Mouse (Mus musculus): Measurements from ENCODE around the gene Olfr576.

Gene Olfr576

DNA sequence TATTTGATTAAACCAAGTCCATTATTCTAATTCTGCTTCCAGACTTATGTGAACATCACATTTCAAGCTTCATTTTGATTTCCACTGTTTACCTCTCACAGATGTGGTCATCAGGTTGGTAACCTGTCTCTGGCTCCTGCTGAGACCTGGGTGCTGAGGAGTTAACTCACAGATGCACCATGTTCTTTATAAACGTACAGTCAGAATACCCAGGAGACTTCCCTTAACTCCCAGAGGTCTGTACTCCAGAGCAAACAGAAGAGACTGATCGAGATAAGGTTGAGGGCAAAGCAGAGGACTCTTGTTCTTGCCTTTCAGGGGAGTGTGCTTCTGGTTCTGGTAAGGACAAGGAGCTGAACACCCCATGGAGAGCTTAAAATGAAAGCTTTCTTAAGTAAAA lies at the start of gene Olfr576:
Olfr576 (plus strand) TSS at position 301 of the 400 bp plus-strand sequence.
- DNase-seq, result no peak

DNA sequence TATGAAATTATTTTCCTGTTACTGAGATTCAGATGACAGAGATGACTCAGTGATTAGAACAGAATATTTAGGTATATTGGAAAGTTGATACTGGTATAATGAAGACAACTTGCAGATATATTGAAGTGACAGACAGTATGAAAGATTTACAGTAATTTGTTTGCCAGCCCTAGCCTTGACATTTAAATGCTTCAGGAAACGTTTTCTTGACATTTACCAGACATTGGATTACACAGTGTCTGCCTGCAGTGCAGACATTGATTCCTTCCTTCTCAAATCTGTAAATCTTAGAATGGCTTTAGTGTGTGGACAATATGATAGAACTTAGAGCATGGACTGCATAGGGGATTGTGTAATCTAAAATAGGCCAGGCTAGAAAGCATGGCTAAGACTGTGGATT lies 47.2 kb upstream of the Olfr576 start:
- no peak for DNase-seq

DNA sequence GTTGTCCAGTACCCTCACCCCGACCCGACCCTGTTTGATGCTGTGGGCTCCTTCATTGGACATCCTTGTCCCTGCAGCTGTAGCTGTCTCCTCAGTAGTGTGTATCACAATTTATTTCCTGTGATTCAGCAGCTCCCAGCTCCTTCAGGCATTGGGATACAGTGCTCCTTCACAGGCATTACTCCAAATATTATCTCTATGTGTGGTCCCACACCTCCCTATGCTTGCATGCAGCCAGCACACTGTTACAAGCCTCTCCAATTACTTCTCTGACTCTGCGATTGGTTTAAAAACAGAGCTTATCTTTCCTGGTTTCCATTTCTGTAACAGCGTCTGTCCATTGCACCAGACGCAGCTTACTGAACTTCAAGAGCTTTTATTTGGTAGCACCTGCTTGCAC lies 46.1 kb upstream of the Olfr576 start:
- no peak for DNase-seq

DNA sequence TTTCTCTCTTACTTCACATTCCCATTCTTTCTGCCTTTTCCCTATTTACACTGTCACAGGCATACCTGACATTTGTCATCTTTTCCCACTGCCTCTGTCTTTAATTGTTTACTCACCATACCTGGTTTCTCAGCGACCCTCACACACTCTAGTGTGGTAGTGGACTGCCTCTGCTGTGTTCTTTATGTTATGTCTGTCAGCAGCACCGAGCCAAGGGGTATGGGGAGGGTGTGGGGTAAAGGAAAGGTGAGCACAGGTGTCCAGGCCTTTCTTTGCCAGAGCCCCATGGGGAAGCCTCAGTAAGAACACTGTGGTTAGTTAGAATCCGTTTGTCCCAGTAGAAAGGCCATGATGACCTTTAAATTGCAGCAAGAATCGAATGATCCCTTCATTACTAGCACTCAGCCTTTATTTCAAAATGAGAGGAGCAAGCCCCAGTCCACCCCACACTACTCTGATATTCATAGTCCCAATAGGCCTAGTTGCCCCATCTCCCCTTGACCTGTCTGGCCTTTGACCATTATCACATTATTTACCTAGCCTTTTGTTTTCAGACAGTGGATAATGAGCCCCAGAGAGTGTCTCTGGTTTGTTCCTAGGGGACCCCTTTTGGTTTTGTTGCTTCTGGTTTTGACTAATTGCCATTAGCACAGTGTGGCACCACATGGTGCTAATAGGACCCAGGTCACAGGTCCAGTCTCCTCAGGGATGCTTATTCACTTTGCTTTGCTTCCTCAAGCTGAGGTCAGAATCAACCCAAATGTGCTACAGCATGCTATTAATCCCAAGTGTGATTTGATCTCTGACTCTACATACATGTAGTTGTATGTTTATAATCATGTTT lies 45.2 kb upstream of the Olfr576 start, which contains the start of gene Olfr571:
Olfr571 (minus strand) TSS at position 505 of the 844 bp plus-strand sequence.
- no peak for DNase-seq

DNA sequence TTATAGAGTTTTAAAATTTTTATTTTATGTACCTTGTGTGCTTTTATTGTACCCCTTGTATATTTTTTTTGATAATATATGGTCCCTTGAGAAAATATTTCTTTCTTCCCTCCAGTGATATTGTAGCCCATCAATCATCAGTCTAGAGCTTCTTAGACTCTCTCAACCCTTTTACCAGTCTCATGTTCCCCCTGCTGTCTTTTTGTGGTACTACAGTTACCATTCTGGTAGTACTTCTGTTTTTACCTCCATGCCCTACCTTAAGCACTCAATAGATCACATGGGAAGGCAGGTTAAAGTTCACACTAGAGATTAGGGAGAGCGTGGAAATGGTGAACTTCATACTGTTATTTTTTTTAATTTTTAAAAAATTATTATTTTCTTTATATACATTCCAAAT lies 42.8 kb upstream of the Olfr576 start:
- DNase-seq, result no peak

DNA sequence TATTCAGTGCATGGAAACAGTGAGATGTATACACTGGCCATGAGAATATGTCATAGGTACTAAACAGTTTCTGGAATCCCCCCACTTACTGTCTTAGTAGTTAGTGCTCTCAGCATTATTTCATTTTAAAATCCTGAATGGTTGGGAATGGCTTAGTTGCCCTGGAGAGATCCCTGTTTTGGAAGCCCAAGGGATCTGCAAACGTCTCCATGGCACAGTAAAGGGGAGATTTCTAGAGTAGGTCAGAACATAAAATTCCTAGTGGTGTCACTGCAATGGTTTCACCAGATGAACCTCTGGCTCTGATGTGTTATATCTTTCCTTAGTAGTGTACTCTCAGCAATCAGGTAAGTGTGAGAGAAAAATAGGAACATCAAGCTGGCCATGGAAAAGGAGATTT lies 38.4 kb upstream of the Olfr576 start, which contains the start of gene Olfr572:
Olfr572 (plus strand) TSS at position 301 of the 400 bp plus-strand sequence.
- no peak for DNase-seq

DNA sequence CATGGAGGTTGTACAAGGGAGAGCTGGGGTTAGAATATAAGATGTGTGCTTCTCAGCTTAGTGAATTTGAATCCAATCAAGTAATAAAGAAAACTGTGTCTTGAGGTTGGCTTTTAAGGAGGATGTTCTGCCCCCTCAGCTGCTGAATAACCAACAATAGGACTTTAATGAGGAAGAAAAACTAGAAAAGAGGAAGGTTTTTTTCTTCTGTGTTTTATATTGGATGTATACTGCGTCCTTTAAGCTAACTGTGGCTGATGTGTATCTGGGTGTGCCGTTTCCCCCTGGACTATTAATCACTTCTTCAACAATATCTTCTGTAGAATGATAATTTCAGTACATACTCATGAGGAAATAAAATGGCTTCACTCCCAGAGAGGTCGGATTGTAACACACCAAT lies 35.4 kb upstream of the Olfr576 start:
- no peak for DNase-seq

DNA sequence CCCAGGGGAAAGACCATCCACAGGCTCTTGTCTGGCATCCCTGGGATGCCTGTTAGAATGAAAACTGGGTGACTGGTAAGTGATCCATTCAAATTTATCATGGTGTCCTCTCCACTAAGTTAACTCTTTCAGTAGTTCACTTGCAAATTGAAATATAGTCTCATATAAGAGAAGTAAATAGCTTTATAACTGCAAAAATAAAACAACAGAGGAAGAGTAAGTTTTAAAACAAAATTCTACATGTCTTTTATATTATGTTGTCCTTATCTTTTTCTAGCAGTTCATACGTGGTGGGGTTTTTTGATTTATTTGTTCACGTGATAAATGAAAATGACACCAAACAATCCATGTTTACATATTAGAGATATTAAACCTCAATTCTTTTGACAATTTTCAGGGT lies 20.0 kb upstream of the Olfr576 start, which contains the start of gene Olfr573-ps1:
Olfr573-ps1 (minus strand) TSS at position 101 of the 400 bp plus-strand sequence.
- no peak for DNase-seq

DNA sequence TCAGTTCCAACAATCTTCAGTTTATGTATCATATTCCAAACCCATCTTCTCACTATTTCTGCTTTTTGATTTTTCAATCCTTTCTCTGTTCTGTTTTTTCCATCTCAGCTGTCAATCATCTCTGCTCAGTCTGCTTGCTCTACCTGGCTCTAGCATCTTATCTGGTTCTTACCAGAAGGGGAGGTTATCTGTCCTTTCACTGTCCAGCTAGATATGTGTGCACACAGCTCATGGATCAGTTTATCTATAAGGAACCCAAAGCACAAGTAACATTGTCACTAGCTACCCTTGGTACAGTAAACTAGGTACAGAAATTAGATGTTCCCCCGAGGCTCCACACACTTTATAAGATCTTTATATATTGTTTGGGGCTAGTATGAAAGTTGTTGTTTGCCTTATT lies 19.0 kb upstream of the Olfr576 start:
- DNase-seq, result no peak

DNA sequence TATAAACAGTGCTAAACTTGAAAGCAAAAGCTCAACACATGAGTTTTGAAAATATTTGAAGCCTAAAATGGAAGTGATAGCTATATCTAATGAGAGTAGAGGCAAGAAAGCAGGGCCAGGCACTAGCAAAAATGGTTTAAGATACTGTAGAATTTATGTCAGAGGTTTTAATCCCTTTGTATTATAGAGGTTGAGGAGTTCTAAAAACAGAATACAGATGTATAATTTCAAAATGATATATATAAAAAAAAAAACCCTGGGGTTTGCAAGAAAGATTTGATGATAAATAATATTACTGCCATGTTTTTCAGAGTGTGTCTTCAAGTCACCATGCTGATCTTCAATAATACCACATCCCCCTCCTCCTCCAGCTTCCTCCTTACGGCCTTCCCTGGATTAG lies 14.3 kb upstream of the Olfr576 start, which contains the start of gene Olfr574:
Olfr574 (plus strand) TSS at position 301 of the 400 bp plus-strand sequence.
- no peak for DNase-seq

DNA sequence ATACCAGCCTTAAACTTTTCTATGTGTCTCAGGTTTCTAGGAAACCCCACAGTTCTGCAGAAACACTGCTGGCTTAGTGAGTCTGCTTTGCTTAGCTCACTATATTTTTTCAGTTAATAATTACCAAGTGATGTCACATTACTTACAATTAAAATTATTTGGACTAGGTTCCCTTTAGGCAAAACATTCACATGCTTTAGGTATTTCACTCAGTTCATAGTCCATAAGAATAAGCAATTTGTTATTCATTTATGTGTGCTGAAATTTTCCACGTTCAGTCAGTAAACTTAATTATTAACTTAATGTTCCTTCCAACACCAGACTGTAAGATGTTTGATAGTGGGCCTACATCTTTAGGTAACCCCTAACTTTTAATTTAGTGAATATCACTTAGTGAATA lies 11.7 kb upstream of the Olfr576 start:
- DNase-seq, result no peak

DNA sequence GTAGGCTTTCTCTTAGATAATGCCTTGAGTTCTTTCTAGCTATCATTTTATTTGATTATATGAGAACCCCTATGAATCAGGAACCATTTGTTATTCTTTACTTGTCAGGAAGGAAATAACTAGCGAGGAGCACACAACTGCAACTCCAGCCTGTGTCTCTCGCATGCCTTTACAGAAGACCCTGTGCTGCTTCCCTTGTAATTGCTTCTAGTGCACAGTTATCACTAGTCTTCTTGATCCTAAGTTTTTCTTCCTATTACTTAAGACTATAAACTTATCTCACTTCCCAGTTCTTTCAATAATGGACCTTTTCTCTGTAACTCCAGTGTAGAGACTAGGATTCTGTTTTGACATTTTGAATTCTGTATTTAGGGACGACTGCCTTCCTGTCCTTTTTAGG lies 4.3 kb upstream of the Olfr576 start:
- DNase-seq, result no peak

DNA sequence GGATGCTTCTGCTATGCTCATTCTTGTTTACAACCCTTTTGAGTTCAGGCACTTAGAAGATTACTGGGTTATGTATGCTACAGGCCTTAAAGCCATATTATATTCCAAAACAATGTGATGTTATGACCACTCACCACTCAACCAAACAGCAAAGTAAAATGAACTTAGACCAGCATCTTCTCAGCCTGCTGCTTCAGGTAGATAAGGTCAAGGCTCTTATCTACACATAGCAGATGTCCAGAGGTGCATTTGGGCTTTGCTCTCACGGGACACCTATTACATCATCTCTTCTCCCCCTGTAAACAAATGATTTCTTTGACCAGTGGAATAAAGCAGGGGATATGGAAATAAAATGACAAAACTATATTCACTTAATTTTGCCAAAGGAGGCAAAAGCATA lies 3.9 kb upstream of the Olfr576 start, which contains the start of gene Olfr575:
Olfr575 (minus strand) TSS at position 183 of the 400 bp plus-strand sequence.
- DNase-seq, result no peak

DNA sequence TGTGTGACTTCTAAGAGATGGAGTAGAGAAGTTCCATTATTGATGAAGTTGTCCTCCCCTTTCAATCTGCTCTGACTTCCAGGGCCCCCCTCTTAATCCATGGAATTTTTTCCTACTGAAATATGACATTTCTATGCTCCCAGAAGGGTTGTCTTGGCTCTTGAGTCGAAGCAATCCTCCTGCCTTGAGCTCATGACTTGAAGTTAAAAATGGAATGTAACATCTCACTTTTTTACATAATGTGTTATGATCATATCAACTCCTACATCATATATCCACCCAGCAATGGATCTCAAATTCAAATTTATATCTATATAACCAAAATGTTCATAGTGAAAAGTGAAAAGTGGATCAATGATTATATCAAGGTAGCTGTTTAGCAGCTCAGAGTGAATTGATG lies 11.9 kb downstream of the Olfr576 start:
- no peak for DNase-seq

DNA sequence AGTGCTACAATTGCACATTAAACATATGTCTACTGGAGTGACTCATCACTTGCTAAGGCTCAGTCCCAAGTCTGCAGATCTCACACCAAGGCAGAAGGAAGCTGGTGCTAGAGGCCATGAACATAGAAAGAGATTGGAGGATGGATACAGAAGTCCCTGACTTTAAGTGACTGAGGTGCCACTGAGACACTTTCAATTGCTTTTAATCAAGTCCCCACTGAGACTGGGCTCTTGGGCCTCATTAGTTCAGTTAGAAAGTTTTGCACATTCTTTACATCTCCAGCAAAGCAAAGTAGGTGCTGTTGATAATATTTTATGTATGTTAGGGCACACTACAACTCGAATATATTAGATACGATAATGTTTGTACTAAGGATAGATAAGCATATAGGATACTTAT lies 13.4 kb downstream of the Olfr576 start, which contains the start of gene Olfr577:
Olfr577 (minus strand) TSS at position 101 of the 400 bp plus-strand sequence.
- DNase-seq, result no peak

DNA sequence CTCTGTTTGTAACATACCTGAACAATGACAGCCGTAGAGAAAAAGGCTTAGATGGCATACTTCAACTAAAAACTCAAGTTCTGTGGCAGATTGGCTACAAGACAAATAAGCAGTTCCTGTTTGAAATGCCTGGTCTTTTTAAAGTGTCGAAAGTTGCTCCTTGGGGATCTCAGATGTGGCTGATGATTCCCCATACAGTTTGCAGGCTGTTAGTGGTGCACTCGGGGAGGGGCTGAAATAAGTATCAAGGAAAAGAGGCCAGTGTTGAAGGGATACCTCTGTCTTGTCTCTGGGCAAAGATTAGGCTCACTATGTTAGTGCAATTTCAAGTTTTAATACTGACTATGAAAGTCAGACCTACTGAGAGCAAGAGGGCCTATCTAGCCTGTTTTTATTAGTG lies 26.8 kb downstream of the Olfr576 start, which contains the start of gene Olfr578:
Olfr578 (minus strand) TSS at position 101 of the 400 bp plus-strand sequence.
- DNase-seq, result no peak

Measured in layer of hippocampus, adult 9-11 months (tissue).